Mouse (Mus musculus): ENCODE measurements around the gene Gm29797. TPM values are rescaled to one million over a fixed set of nuclear protein-coding genes. Genes with fewer than 3 reads are reported as not detected.

The Gm29797 gene
- 0.16 TPM in 1 of 2 replicates, not detected in the other for polyA plus RNA-seq (2012; rRNA removed)

GRCm38 (mm10) chr2:181656734-181657133, at the start of gene Gm29797:
TSS of gene Gm29797 (plus strand) at chr2:181657034.
- TF ChIP-seq CTCF (IDR thresholded peaks at IDR 0.05; ENCODE audit: control insufficient read depth, insufficient read depth, insufficient replicate concordance, low read depth, low read length) (no peak), POLR2A (IDR thresholded peaks at IDR 0.05; ENCODE audit: control insufficient read depth, low read depth, low read length) (no peak)
- Histone ChIP-seq H3K4me1 (ENCODE audit: control insufficient read depth, insufficient read depth, low read length) (peaks cover 9% of the 10 kb centered on the region), H3K4me3 (ENCODE audit: control insufficient read depth, low read depth, low read length) (no peak within 1 kb of the TSS), H3K27ac (ENCODE audit: control insufficient read depth, insufficient read depth, low read depth, low read length) (no peak within 1 kb of the TSS), H3K36me3 (ENCODE audit: control insufficient read depth, insufficient read depth, low read length) (no peaks in the 10 kb centered on the region; the same call in 1 of the 2 replicates), H3K27me3 (ENCODE audit: control insufficient read depth, insufficient read depth, low read length) (no peaks in the 10 kb centered on the region)

GRCm38 (mm10) chr2:181618761-181619495, 37.9 kb upstream of the Gm29797 start:
- TF ChIP-seq CTCF (IDR thresholded peaks at IDR 0.05; ENCODE audit: control insufficient read depth, insufficient read depth, insufficient replicate concordance, low read depth, low read length) (no peak), POLR2A (IDR thresholded peaks at IDR 0.05; ENCODE audit: control insufficient read depth, low read depth, low read length) (no peak)
- Histone ChIP-seq H3K27ac (ENCODE audit: control insufficient read depth, insufficient read depth, low read depth, low read length) (no peak overlapping the region), H3K27me3 (ENCODE audit: control insufficient read depth, insufficient read depth, low read length) (no peaks in the 10 kb centered on the region), H3K4me1 (ENCODE audit: control insufficient read depth, insufficient read depth, low read length) (no peaks in the 10 kb centered on the region), H3K4me3 (ENCODE audit: control insufficient read depth, low read depth, low read length) (no peak overlapping the region), H3K36me3 (ENCODE audit: control insufficient read depth, insufficient read depth, low read length) (no peaks in the 10 kb centered on the region)

GRCm38 (mm10) chr2:181623401-181623800, 33.4 kb upstream of the Gm29797 start:
- TF ChIP-seq POLR2A (IDR thresholded peaks at IDR 0.05; ENCODE audit: control insufficient read depth, low read depth, low read length): no peak
- Histone ChIP-seq H3K27me3 (ENCODE audit: control insufficient read depth, insufficient read depth, low read length) (no peaks in the 10 kb centered on the region), H3K36me3 (ENCODE audit: control insufficient read depth, insufficient read depth, low read length) (no peaks in the 10 kb centered on the region; the same call in 1 of the 2 replicates)

DNA sequence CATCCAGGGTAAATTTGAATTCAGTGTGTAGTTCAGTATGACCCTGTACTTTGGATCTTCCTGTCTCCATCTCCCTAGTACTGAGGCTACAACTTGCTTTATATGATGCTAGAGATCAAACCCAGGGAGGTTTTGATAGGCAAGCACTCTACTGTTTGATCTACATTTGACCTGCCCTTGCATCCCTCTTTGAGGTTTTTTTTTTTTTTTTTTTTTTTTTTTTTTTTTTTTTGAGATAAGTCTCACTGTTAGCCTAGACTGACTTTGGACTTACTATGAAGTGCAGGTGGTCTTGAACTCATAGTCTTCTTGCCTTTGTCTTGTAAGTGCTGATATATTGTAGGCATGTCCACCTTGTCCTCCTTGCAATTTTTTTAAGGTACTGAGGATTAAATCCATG, 28.4 kb upstream of the Gm29797 start:
- Histone ChIP-seq H3K36me3 (ENCODE audit: control insufficient read depth, insufficient read depth, low read length) (peaks cover 1% of the 10 kb centered on the region; the same call in 1 of the 2 replicates), H3K4me1 (ENCODE audit: control insufficient read depth, insufficient read depth, low read length) (no peaks in the 10 kb centered on the region), H3K27me3 (ENCODE audit: control insufficient read depth, insufficient read depth, low read length) (no peaks in the 10 kb centered on the region), H3K4me3 (ENCODE audit: control insufficient read depth, low read depth, low read length) (no peak overlapping the region), H3K27ac (ENCODE audit: control insufficient read depth, insufficient read depth, low read depth, low read length) (no peak overlapping the region)
- TF ChIP-seq CTCF (IDR thresholded peaks at IDR 0.05; ENCODE audit: control insufficient read depth, insufficient read depth, insufficient replicate concordance, low read depth, low read length) (no peak), POLR2A (IDR thresholded peaks at IDR 0.05; ENCODE audit: control insufficient read depth, low read depth, low read length) (no peak)

More at GRCm38 (mm10) chr2:181623401-181623800, 33.4 kb upstream of the Gm29797 start:
- no peak overlapping the region for H3K27ac ChIP-seq (ENCODE audit: control insufficient read depth, insufficient read depth, low read depth, low read length)
- no peak overlapping the region for H3K4me3 ChIP-seq (ENCODE audit: control insufficient read depth, low read depth, low read length)
- H3K4me1 ChIP-seq (ENCODE audit: control insufficient read depth, insufficient read depth, low read length): no peaks in the 10 kb centered on the region

DNA sequence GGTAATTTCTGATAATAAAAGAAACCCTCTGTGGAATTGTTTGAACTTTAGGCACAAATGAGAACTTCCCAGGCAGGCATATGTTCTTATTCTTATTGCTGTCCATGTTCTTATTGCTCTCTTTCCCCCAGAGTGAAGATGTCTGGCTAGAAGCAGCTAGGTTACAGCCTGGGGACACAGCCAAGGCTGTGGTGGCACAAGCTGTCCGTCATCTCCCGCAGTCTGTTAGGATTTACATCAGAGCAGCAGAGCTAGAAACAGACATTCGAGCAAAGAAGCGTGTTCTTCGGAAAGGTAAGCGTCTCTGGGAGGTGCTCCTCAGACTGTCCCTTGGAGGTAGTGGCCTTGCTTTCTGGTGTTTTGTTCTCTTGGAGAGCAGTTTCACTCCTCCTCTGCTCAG, 24.2 kb upstream of the Gm29797 start:
- Histone ChIP-seq H3K27ac (ENCODE audit: control insufficient read depth, insufficient read depth, low read depth, low read length) (no peak overlapping the region), H3K4me1 (ENCODE audit: control insufficient read depth, insufficient read depth, low read length) (no peaks in the 10 kb centered on the region), H3K4me3 (ENCODE audit: control insufficient read depth, low read depth, low read length) (no peak overlapping the region), H3K36me3 (ENCODE audit: control insufficient read depth, insufficient read depth, low read length) (peaks cover 1% of the 10 kb centered on the region; the same call in 1 of the 2 replicates), H3K27me3 (ENCODE audit: control insufficient read depth, insufficient read depth, low read length) (no peaks in the 10 kb centered on the region)
- TF ChIP-seq POLR2A (IDR thresholded peaks at IDR 0.05; ENCODE audit: control insufficient read depth, low read depth, low read length) (no peak), CTCF (IDR thresholded peaks at IDR 0.05; ENCODE audit: control insufficient read depth, insufficient read depth, insufficient replicate concordance, low read depth, low read length) (no peak)

DNA sequence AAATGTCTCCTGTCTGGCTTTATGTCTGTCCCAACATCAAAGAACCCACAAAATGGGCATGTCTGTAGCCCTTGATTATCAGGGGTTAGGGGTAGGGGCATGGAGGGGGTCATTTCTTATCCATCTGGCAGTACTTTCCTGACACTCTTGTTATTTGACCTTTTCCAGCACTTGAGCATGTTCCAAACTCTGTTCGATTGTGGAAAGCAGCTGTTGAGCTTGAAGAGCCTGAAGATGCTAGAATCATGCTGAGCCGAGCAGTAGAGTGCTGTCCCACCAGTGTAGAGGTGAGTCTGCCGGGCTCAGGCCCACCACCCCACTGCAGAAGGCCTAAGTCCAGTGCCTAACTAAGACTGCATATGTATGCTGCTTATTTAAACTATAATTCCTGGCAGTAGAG, 21.0 kb upstream of the Gm29797 start:
- Histone ChIP-seq H3K36me3 (ENCODE audit: control insufficient read depth, insufficient read depth, low read length) (peaks cover 1% of the 10 kb centered on the region; the same call in 1 of the 2 replicates), H3K27me3 (ENCODE audit: control insufficient read depth, insufficient read depth, low read length) (no peaks in the 10 kb centered on the region)

GRCm38 (mm10) chr2:181644361-181644760, 12.5 kb upstream of the Gm29797 start:
- no peaks in the 10 kb centered on the region for H3K27me3 ChIP-seq (ENCODE audit: control insufficient read depth, insufficient read depth, low read length)
- no peaks in the 10 kb centered on the region for H3K4me1 ChIP-seq (ENCODE audit: control insufficient read depth, insufficient read depth, low read length)
- H3K27ac ChIP-seq (ENCODE audit: control insufficient read depth, insufficient read depth, low read depth, low read length): no peak overlapping the region
- no peak overlapping the region for H3K4me3 ChIP-seq (ENCODE audit: control insufficient read depth, low read depth, low read length)
- no peaks in the 10 kb centered on the region for H3K36me3 ChIP-seq (ENCODE audit: control insufficient read depth, insufficient read depth, low read length)
- TF ChIP-seq CTCF (IDR thresholded peaks at IDR 0.05; ENCODE audit: control insufficient read depth, insufficient read depth, insufficient replicate concordance, low read depth, low read length) (no peak), POLR2A (IDR thresholded peaks at IDR 0.05; ENCODE audit: control insufficient read depth, low read depth, low read length) (no peak)

More for the DNA sequence above, 21.0 kb upstream of the Gm29797 start:
- Histone ChIP-seq H3K4me1 (ENCODE audit: control insufficient read depth, insufficient read depth, low read length) (no peaks in the 10 kb centered on the region), H3K27ac (ENCODE audit: control insufficient read depth, insufficient read depth, low read depth, low read length) (no peak overlapping the region), H3K4me3 (ENCODE audit: control insufficient read depth, low read depth, low read length) (no peak overlapping the region)
- TF ChIP-seq CTCF (IDR thresholded peaks at IDR 0.05; ENCODE audit: control insufficient read depth, insufficient read depth, insufficient replicate concordance, low read depth, low read length): no peak
- no peak for TF ChIP-seq POLR2A (IDR thresholded peaks at IDR 0.05; ENCODE audit: control insufficient read depth, low read depth, low read length)

Data from testis, adult 2 months (tissue).